Comparison of ENCODE assay signal across 25 mouse cellular contexts in the genomic region with DNA sequence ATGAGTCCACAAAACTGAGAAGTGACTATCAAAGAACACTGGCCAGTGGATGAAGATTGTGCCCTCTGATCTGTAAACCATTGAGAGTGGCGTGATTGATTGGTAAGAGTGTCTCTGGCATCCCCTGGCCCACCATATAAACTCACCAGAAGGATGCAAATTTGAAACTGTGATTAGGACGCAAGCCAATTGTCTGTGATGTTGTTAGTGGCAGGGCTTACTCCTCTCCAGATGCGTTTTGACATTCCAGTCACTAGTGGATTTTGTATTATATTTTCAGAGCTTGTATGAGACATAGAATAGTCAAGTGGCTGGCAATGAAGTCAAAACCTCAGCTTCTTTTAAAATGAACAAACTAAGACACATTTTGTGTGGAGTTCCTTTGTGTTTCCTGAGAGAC.
"Had no signal": no experiment of that assay in that cellular context is flagged by ENCODE, and none has a peak within 500 bp of the region (broad histone marks: within the 10 kb centered on the region; RNA-seq: fewer than 3 reads in every experiment).

No protein-coding gene starts in this region.

- H3K9me3 ChIP-seq: heart, embryonic 13.5 days; heart, embryonic 15.5 days; hindbrain, embryonic 13.5 days; hindbrain, embryonic 15.5 days; limb, embryonic 10.5 days; limb, embryonic 12.5 days; liver, embryonic 13.5 days had no signal

- DNase-seq: gastrocnemius, postnatal 14 days; gastrocnemius, postnatal 36 days; heart, adult 11 months; heart, adult 2 months; heart, postnatal 14 days; heart, postnatal 36 days; kidney, adult 18-20 months; kidney, adult 8-10 months; kidney, postnatal 10 days; kidney, postnatal 25 days; kidney, postnatal 4 days; liver; liver, embryonic 13.5 days had no signal

- H3K4me3 ChIP-seq: heart, adult 2 months; heart, embryonic 13.5 days; heart, embryonic 15.5 days; hindbrain, embryonic 13.5 days; hindbrain, embryonic 15.5 days; layer of hippocampus, adult 2 months; left cerebral cortex, adult 2 months; limb, embryonic 10.5 days; limb, embryonic 12.5 days; liver, embryonic 13.5 days had no signal

- H3K27me3 ChIP-seq: heart, embryonic 13.5 days; heart, embryonic 15.5 days; hindbrain, embryonic 13.5 days; hindbrain, embryonic 15.5 days; limb, embryonic 12.5 days; liver, embryonic 13.5 days had no signal

- H3K9ac ChIP-seq: heart, embryonic 13.5 days; heart, embryonic 15.5 days; hindbrain, embryonic 13.5 days; hindbrain, embryonic 15.5 days; limb, embryonic 12.5 days; liver, embryonic 13.5 days had no signal

- H3K27ac ChIP-seq: heart, adult 2 months; heart, embryonic 13.5 days; heart, embryonic 15.5 days; hindbrain, embryonic 13.5 days; hindbrain, embryonic 15.5 days; hindbrain, postnatal 0 days; layer of hippocampus, adult 2 months; left cerebral cortex, adult 2 months; limb, embryonic 10.5 days; limb, embryonic 12.5 days; liver, embryonic 13.5 days had no signal

- H3K4me2 ChIP-seq: heart, embryonic 11.5 days; heart, embryonic 13.5 days; heart, embryonic 15.5 days; hindbrain, embryonic 13.5 days; hindbrain, embryonic 15.5 days; limb, embryonic 12.5 days; liver, embryonic 11.5 days; liver, embryonic 13.5 days had no signal

- H3K36me3 ChIP-seq: heart, embryonic 13.5 days; heart, embryonic 15.5 days; hindbrain, embryonic 13.5 days; hindbrain, embryonic 15.5 days; limb, embryonic 10.5 days; limb, embryonic 12.5 days; liver, embryonic 13.5 days had no signal

- ATAC-seq: hindbrain, postnatal 0 days; intestine, postnatal 0 days had no signal

- H3K4me1 ChIP-seq: heart, embryonic 13.5 days; heart, embryonic 15.5 days; hindbrain, embryonic 13.5 days; hindbrain, embryonic 15.5 days; limb, embryonic 10.5 days; limb, embryonic 12.5 days; liver, embryonic 13.5 days had no signal
